Mouse (Mus musculus) CH12.LX (cell line): ENCODE measurements around the gene Lifr. TPM values are rescaled to one million over a fixed set of nuclear protein-coding genes. Genes with fewer than 3 reads are reported as not detected.

Experiments
- DNase-seq: peaks from one replicate; pipeline ENCODE4 v3.0.0-alpha.2; 2013; ENCODE audit errors: extremely low read depth
- H3K27ac ChIP-seq: 2 replicates; pipeline ENCODE4 v1.5.1; 2012; ENCODE audit warnings: low read depth, mild to moderate bottlenecking, control low read depth, moderate library complexity; ENCODE audit not compliant: insufficient read depth
- H3K27me3 ChIP-seq: replicated peaks from 2 replicates; pipeline ENCODE3; 2012; ENCODE audit warnings: inconsistent platforms
- H3K36me3 ChIP-seq, 2 experiments: replicated peaks in 1 of 2; 2 replicates each; pipeline versions ENCODE3 to v1.6.1; 2012; ENCODE audit warnings: inconsistent platforms in 1 of 2, low read length in 1 of 2, mild to moderate bottlenecking in 1 of 2, mixed read lengths in 1 of 2, moderate library complexity in 1 of 2; ENCODE audit not compliant: control insufficient read depth in 1 of 2, insufficient read depth in 1 of 2
- H3K4me1 ChIP-seq, 2 experiments: 2 replicates each; pipeline ENCODE4 v1.6.1; 2012; ENCODE audit warnings: inconsistent platforms in 1 of 2, moderate library complexity in 1 of 2; ENCODE audit not compliant: insufficient read depth in 2 of 2, control insufficient read depth in 1 of 2
- H3K4me2 ChIP-seq: 2 replicates; pipeline ENCODE4 v1.6.1; 2012; ENCODE audit warnings: low read depth, mild to moderate bottlenecking, control low read depth; ENCODE audit not compliant: poor library complexity, insufficient read depth, severe bottlenecking
- H3K4me3 ChIP-seq, 3 experiments: fragments of 150-350 bp in 1 of 3; sonication (generic) in 1 of 3; replicated peaks in 1 of 3; 2 replicates each; pipeline versions ENCODE3 to v1.5.1; 2011 to 2012; ENCODE audit warnings: low read depth in 2 of 3, low read length in 2 of 3, mild to moderate bottlenecking in 2 of 3, moderate library complexity in 2 of 3, control low read depth in 1 of 3, improper control_type of control experiment in 1 of 3, inconsistent platforms in 1 of 3, mixed read lengths in 1 of 3; ENCODE audit not compliant: poor library complexity in 1 of 3
- H3K79me2 ChIP-seq: replicated peaks from 2 replicates; pipeline ENCODE4 v1.6.1; 2012; ENCODE audit warnings: mild to moderate bottlenecking, moderate library complexity; ENCODE audit not compliant: control insufficient read depth, poor library complexity, insufficient read depth, severe bottlenecking; ENCODE audit errors: extremely low read depth
- H3K9ac ChIP-seq: 2 replicates; pipeline ENCODE4 v1.6.1; 2012; ENCODE audit warnings: low read depth, mild to moderate bottlenecking, control low read depth, moderate library complexity; ENCODE audit not compliant: insufficient read depth
- H3K9me3 ChIP-seq: replicated peaks from 2 replicates; pipeline ENCODE3; 2012; ENCODE audit warnings: low read length, inconsistent platforms, mixed read lengths
- CHD1 ChIP-seq: IDR thresholded peaks from 2 replicates; pipeline ENCODE4 v1.6.1; 2012; ENCODE audit warnings: low read depth, low read length, improper control_type of control experiment, inconsistent platforms
- CHD2 ChIP-seq: IDR thresholded peaks from 2 replicates; pipeline ENCODE4 v1.6.1; 2011; ENCODE audit warnings: low read length, improper control_type of control experiment
- CTCF ChIP-seq, 2 experiments: IDR thresholded peaks in 1 of 2; conservative IDR thresholded peaks in 1 of 2; 2 replicates each; pipeline ENCODE4 v1.5.1; 2011 to 2012; ENCODE audit warnings: low read depth in 2 of 2, low read length in 2 of 2, improper control_type of control experiment in 1 of 2, inconsistent platforms in 1 of 2, mild to moderate bottlenecking in 1 of 2, moderate library complexity in 1 of 2
- ELF1 ChIP-seq: IDR thresholded peaks from 2 replicates; pipeline ENCODE4 v1.6.1; 2014; ENCODE audit warnings: low read depth, mild to moderate bottlenecking, inconsistent platforms, low read length, improper control_type of control experiment
- EP300 ChIP-seq: IDR thresholded peaks from 2 replicates; pipeline ENCODE4 v1.6.1; 2011; ENCODE audit warnings: low read length, improper control_type of control experiment
- GABPA ChIP-seq: IDR thresholded peaks from 2 replicates; pipeline ENCODE4 v1.6.1; 2012; ENCODE audit warnings: low read depth, low read length, improper control_type of control experiment, inconsistent platforms; ENCODE audit not compliant: insufficient replicate concordance
- HCFC1 ChIP-seq: IDR thresholded peaks from 2 replicates; pipeline ENCODE4 v1.6.1; 2012; ENCODE audit warnings: low read depth, mild to moderate bottlenecking, inconsistent platforms, low read length, improper control_type of control experiment
- JUN ChIP-seq: IDR thresholded peaks from 2 replicates; pipeline ENCODE4 v1.6.1; 2011; ENCODE audit warnings: low read depth, mild to moderate bottlenecking, low read length, improper control_type of control experiment, moderate library complexity; ENCODE audit not compliant: insufficient read depth
- MAFK ChIP-seq: IDR thresholded peaks from 2 replicates; pipeline ENCODE4 v1.6.1; 2011; ENCODE audit warnings: low read length, improper control_type of control experiment; ENCODE audit not compliant: insufficient replicate concordance
- MAZ ChIP-seq: IDR thresholded peaks from 2 replicates; pipeline ENCODE4 v1.6.1; 2012; ENCODE audit warnings: low read depth, mild to moderate bottlenecking, inconsistent platforms, low read length, improper control_type of control experiment, moderate library complexity
- MEF2A ChIP-seq: IDR thresholded peaks from 2 replicates; pipeline ENCODE4 v1.6.1; 2014; ENCODE audit warnings: low read depth, mild to moderate bottlenecking, inconsistent platforms, low read length, improper control_type of control experiment, borderline replicate concordance
- MYC ChIP-seq: IDR thresholded peaks from 2 replicates; pipeline ENCODE4 v1.6.1; 2011; ENCODE audit warnings: low read depth, mild to moderate bottlenecking, improper control_type of control experiment, low read length
- NELFE ChIP-seq: IDR thresholded peaks from 2 replicates; pipeline ENCODE4 v1.6.1; 2011; ENCODE audit warnings: low read depth, low read length, improper control_type of control experiment
- NRF1 ChIP-seq: IDR thresholded peaks from 2 replicates; pipeline ENCODE4 v1.6.1; 2014; ENCODE audit warnings: low read depth, mild to moderate bottlenecking, inconsistent platforms, low read length, improper control_type of control experiment, moderate library complexity
- PAX5 ChIP-seq: IDR thresholded peaks from 2 replicates; pipeline ENCODE4 v1.6.1; 2012; ENCODE audit warnings: low read length, inconsistent platforms, mixed read lengths
- POLR2A ChIP-seq: IDR thresholded peaks from 2 replicates; pipeline ENCODE4 v1.6.1; 2011; ENCODE audit warnings: low read depth, mild to moderate bottlenecking, improper control_type of control experiment, low read length
- POLR2AphosphoS2 ChIP-seq: IDR thresholded peaks from 2 replicates; pipeline ENCODE4 v1.6.1; 2011; ENCODE audit warnings: low read depth, low read length, improper control_type of control experiment
- RCOR1 ChIP-seq: conservative IDR thresholded peaks from 2 replicates; pipeline ENCODE4 v1.6.1; 2012; ENCODE audit warnings: low read depth, mild to moderate bottlenecking, inconsistent platforms, low read length, improper control_type of control experiment
- SMC3 ChIP-seq: IDR thresholded peaks from 2 replicates; pipeline ENCODE4 v1.6.1; 2011; ENCODE audit warnings: low read depth, low read length, improper control_type of control experiment
- TCF12 ChIP-seq: IDR thresholded peaks from 2 replicates; pipeline ENCODE4 v1.6.1; 2014; ENCODE audit warnings: low read depth, mild to moderate bottlenecking, inconsistent platforms, low read length, improper control_type of control experiment
- UBTF ChIP-seq: IDR thresholded peaks from 2 replicates; pipeline ENCODE4 v1.6.1; 2012; ENCODE audit warnings: low read depth, mild to moderate bottlenecking, inconsistent platforms, low read length, improper control_type of control experiment, moderate library complexity
- USF1 ChIP-seq: IDR thresholded peaks from 2 replicates; pipeline ENCODE4 v1.6.1; 2014; ENCODE audit warnings: low read depth, mild to moderate bottlenecking, inconsistent platforms, low read length, improper control_type of control experiment
- ZKSCAN1 ChIP-seq: IDR thresholded peaks from 2 replicates; pipeline ENCODE4 v1.6.1; 2012; ENCODE audit warnings: low read depth, inconsistent platforms, low read length, improper control_type of control experiment, borderline replicate concordance
- ZMIZ1 ChIP-seq: IDR thresholded peaks from 2 replicates; pipeline ENCODE4 v1.6.1; 2012; ENCODE audit warnings: low read depth, mild to moderate bottlenecking, inconsistent platforms, low read length, improper control_type of control experiment
- dilution Hi-C: fragments of 300-500 bp; cut with MboI; formaldehyde crosslinking; loops from 2 replicates; pipeline ENCODE4 v1.14.3; 2020; ENCODE audit warnings: low sequenced_read_pairs; ENCODE audit not compliant: extremely low pct_unique_long_range_greater_than_20kb, extremely low pct_ligation_motif_present
- in situ Hi-C: fragments of 300-500 bp; cut with MboI; formaldehyde crosslinking; loops from 3 replicates; pipeline ENCODE4 v1.14.3; 2019; ENCODE audit warnings: low sequenced_read_pairs, low pct_ligation_motif_present, low pct_unique_long_range_greater_than_20kb, mixed read lengths
- polyA plus RNA-seq: library from polyadenylated mRNA; unstranded; fragments of >175 nt; gene quantifications from 2 replicates; pipeline ENCODE4 v1.2.1, GENCODE M21; 2012; ENCODE audit warnings: low read depth; ENCODE audit not compliant: insufficient read length
- total RNA-seq, 2 experiments: library from RNA; depleted of rRNA; stranded (reverse); fragments of 300-350 nt in 1 of 2; fragments of >200 nt in 1 of 2; gene quantifications; 2 replicates each; pipeline ENCODE4 v1.2.3; 2012 to 2014

Gene Lifr
- total and polyA plus RNA-seq, 3 experiments, result 0.03 TPM; not detected in 2

- Histone ChIP-seq H3K79me2 (no peaks in the 10 kb centered on the region), H3K9me3 (no peaks in the 10 kb centered on the region), H3K27me3 (no peaks in the 10 kb centered on the region), H3K4me1 (peaks cover 0 to 27% of the 10 kb centered on the region in 2 experiments; a peak in 2 of 4 replicates), H3K4me2 (no peak overlapping the region), H3K27ac (no peak overlapping the region), H3K9ac (no peak overlapping the region), H3K4me3 (no peak overlapping the region), H3K36me3 (no peaks in the 10 kb centered on the region)
- TF ChIP-seq ZMIZ1, result no peak
- no peak for TF ChIP-seq CHD1
- no peak for TF ChIP-seq EP300
- no peak for TF ChIP-seq USF1
- in situ Hi-C loops (no loop called here), dilution Hi-C loops (no loop called here)
- no peak for DNase-seq
Observed at GRCm38 (mm10) chr15:7116699-7117098, 26.3 kb downstream of the Lifr start.

- TF ChIP-seq UBTF (no peak), JUN (no peak), POLR2A (no peak), SMC3 (no peak), MEF2A (no peak), POLR2AphosphoS2 (no peak), NRF1 (no peak), NELFE (no peak), ELF1 (no peak), RCOR1 (no peak), PAX5 (no peak), CHD2 (no peak), MAZ (no peak), CTCF (conservative IDR thresholded peaks at IDR 0.05 in 1 of 2, IDR thresholded peaks at IDR 0.05 in 1 of 2; ENCODE audit: low read depth in 2 of 2, low read length in 2 of 2) (no peak), MYC (no peak), MAFK (no peak), GABPA (no peak), TCF12 (no peak), ZKSCAN1 (no peak), HCFC1 (no peak)
- Histone ChIP-seq H3K4me2 (no peak overlapping the region), H3K4me3 (no peak overlapping the region), H3K9ac (no peak overlapping the region), H3K79me2 (no peaks in the 10 kb centered on the region), H3K27me3 (peaks cover 7% of the 10 kb centered on the region), H3K4me1 (peaks cover 0 to 27% of the 10 kb centered on the region in 2 experiments; a peak in 2 of 4 replicates), H3K27ac (no peak overlapping the region), H3K36me3 (no peaks in the 10 kb centered on the region), H3K9me3 (no peaks in the 10 kb centered on the region)
- DNase-seq, result no peak
- dilution Hi-C loops (no loop called here), in situ Hi-C loops (no loop called here)
Observed at GRCm38 (mm10) chr15:7117944-7118343, 27.5 kb downstream of the Lifr start.
